Mouse (Mus musculus) kidney, adult 8-10 months (tissue): ENCODE data around the gene Idh1.
"Not testable (repeated sequence)": the region's sequence is repeated elsewhere in the genome, so short reads cannot be mapped to it uniquely, and the experiment has no call there.

Source experiments
- DNase-seq, 2 experiments: peaks; one replicate each; pipeline ENCODE4 v3.0.0; 2022

Idh1 gene

DNA sequence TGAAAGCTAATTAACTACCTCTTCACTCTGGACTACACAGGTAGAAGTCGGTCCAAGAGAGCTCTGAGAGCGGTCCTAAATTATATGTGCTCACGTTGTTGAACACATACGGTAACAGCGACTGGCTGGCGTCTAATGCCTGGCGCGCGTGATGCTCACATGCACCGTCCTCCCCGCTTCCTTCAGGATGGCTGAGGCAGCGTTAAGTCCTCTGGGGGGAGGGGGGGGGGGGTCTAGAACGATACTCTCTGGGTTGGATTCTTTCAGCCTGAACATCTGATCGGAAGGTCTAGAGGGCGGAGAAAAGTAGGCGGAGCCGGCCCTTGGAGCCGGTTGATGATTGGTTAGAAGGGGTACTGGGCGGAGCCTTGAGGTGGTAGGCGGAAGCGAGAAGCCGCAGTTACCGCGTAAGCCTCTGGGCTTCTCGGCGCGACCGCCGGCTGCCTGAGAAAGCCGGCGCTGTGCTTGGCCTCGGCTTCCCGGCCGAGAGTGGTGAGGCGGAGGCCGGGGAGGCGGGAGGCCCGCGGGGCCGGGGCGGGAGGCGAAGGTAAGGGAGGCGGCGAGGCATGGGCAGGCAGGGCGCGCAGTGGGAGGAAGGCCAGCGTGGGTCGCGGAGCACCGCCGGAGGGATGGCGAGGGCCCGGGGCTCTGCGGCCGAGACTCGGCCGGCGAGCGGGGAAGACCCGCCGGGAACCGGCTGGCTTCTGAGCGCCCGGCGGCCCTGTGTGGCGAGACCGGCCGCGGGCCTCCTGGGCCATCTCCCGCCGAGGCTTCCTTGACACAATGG, at the start of gene Idh1, which contains the start of gene Pikfyve:
Gene Idh1, minus strand, starts transcription at position 214 of the 787 bp plus-strand sequence.
Gene Pikfyve, plus strand, starts transcription at position 397 of the 787 bp plus-strand sequence.
- DNase-seq, result peak; percentile 98 to 99

DNA sequence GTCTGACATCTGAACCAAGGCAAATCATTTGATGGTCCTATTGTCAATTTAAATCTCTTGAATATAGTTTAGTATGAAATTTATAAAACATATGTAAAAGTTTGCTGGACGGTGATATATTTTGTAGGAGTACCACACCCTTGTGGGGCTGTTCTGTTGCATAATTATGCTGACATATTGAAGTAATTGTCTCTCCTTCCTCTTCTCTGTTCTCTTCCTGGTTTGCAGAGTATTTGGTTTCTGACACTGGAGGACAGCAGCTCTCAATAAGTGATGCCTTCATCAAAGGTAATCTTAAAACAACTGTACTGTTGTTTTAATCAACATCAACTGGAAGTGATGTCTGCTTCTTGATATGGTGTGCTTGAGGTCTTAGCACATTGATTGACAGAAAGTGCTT, 44.3 kb upstream of the Idh1 start:
- DNase-seq, result no peak

DNA sequence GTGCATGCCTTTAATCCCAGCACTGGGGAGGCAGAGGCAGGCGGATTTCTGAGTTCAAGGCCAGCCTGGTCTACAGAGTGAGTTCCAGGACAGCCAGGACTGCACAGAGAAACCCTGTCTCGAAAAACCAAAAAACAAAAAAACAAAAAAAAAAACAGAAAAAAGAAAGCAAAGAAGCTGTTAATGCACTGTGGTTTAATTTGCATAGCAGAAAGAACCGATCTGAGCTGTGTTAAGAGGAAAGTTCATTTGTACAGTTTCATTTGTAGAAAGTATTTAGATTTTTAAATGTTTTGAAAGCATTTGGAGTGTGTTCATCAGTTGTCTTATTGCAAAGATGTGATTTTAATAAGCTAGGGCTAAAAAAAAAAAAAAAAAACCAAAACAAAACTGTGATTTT, 43.5 kb upstream of the Idh1 start:
- DNase-seq, result not testable (repeated sequence)

DNA sequence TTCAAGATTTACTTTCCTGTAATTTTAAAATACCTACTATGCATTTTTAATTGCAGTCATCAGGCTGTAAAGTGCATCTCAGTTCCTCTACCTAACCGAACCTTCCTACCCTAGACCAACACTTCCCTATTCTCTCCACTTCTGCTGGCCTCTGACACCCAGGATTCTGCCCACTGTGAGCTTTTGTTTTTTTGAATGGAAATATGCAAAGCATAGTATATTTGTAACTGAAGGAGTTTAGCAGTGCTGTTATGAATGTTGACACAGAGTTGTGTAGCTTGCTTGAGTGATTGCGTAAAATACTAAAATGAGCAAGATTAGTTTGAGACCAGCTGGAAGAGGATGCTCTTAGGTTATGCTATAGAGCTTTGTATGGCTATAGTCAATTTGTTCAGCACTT, 41.4 kb upstream of the Idh1 start:
- no peak for DNase-seq

DNA sequence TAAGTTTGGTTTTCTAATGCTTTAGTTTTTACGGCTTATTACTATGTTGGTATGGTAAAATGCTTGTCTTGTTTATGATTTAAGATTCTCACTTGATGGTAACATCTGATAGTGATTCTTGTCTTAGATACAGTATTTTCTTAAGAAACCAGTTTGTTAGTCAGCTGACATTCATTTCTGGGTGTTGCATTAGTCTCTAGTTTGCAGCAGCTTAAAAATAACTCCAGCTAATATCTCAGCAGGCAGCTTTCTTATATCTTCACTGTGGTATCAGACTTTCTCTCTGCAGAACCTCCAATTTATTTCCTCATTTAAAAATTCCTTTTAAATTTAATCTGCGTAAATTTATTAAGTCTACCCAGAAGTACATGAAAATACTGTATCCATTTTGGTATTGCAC, 37.4 kb upstream of the Idh1 start:
- DNase-seq, result no peak

DNA sequence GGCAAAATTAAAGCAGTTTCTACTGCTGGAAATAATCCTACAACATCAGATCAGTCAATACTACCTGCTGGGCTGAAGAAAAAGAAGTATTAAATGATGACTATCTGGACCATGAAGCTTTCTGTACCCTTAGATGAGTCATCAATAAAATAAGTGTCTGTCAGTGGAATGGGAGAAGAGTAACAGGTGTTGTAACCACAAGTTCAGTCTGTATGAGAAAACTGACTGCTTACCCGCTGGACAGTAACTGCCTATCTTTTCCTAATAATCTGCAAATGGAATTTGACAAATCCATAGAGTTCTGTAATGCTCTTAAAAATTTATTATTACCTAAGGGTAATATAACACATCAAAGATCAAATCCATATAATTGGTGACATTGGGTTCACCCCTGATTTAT, 31.7 kb upstream of the Idh1 start:
- no peak for DNase-seq

DNA sequence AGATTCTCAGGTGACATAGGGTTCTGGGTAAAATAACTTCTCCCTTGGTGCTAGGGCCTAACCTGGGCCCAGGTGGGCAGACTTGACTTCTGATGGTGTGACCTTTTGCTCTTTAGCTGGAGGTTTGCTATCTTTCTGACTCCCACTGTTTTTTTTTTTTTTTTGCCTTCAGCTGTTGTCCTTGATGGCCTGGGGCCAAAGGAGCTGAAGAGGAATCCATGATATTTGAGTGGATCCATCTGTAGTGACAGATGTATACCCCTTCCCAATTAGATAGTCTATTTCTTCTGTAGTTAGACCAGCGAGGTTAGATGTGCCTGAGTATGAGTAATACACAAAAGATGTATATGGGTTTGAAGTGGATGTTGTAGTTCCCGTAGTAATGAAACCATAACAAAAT, 31.3 kb upstream of the Idh1 start:
- no peak for DNase-seq

DNA sequence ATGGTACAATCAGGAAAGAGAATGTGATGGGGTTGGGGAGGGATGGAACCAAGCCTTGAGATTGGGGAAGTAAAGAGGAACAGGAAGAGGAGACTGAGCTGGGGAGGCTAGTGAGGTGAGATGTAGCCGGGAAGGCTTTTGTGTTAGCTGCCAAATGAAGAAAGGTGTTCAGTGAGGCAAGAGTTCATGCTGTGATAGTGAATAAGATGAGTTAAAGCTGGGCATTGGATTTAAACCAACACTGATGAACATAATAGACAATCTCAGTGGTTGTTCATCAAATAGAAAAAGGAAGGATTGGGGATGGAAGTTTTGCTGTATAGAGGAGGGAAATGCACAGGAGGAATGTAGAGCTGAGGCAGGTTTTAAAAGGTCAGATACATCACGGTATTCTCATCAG, 26.9 kb upstream of the Idh1 start:
- no peak for DNase-seq

DNA sequence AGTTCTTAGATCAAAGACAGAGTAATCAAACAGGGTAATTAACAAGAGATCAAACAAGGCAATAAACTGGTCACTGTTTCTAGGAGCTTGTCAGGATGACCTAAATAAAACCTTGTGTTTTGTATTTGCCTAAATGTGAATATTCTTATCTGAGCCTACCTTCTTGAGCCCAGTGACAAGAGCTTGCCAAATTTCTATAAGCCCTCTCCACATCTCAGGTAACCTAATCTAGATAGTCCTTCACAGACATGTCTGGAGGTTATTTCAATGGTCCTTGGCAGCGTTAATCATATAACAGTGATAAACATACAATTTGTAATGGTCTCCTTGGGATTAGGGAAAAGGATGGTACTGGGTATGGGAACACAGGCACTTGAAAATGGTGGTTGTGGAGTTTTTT, 18.0 kb upstream of the Idh1 start:
- no peak for DNase-seq

DNA sequence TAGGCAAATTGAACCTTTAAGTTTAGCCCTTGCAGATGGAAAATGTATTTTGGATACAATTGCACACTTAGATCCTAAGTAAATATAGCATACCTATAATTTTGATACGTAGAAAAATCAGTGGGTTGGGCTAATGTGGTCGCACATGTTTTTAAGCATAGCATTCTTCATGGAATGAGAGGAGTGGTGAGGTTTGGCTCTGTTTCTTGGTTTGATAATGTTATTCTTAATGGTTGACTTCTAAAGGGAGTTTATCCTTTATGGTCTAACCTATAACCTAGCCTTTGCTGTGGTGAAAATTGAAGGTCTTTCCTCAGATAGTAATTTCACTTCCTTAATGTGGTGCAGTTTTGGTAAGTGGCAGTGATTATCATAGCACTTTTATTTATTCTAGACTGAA, 12.6 kb upstream of the Idh1 start:
- no peak for DNase-seq

DNA sequence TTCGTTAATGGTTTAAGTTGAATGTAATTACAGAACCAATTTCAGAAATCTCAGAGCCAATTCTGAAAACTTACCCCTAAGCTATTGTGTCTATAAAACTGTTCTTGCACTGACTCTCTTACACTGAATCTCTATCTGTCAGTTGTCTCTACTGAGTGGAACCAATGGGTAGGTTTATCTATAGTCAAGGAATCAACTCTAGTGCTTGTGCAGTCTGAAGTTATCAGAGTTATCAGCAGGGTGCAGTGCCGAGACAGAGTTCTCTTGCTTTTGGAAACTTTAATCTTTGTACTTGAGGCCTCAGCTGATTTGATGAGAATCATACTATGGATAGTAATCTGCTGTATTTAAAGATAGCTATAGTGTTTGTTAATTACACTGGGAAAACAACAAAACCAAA, 12.1 kb upstream of the Idh1 start:
- no peak for DNase-seq

DNA sequence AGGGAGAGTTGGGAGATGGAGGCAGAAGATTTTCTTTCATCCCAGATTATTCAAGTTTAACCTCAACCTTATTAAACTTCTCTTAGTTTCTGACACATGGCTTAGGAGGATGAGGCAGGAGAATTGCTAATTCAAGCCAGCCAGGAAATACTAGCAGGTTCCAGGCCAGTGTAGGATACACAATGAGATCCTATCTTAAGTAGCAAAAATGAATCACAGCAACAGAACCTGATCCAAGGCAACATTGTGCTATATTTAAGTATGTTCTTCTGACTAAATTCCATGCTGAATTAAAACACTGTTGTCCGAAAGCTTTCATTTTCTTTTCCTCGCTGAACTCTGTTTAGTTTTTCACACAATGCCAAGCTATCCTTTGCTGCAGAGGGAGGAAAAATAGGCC, 6.9 kb upstream of the Idh1 start:
- DNase-seq, result no peak

DNA sequence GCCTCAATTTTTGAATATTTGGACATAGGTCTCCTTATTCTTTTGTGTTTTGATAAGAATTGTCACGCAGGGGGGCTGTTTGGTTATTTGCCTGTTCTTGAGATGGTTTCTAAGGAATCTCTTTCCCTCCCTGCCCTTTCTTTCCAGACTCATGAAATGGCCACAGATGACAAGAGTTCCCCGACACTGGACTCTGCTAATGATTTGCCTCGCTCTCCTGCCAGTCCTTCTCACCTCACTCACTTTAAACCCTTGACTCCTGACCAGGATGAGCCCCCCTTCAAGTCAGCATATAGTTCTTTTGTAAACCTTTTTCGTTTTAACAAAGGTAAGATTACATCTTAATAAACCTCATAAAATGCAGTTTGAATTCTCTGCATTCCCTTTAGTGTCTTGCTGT, 3.9 kb upstream of the Idh1 start:
- DNase-seq, result no peak

DNA sequence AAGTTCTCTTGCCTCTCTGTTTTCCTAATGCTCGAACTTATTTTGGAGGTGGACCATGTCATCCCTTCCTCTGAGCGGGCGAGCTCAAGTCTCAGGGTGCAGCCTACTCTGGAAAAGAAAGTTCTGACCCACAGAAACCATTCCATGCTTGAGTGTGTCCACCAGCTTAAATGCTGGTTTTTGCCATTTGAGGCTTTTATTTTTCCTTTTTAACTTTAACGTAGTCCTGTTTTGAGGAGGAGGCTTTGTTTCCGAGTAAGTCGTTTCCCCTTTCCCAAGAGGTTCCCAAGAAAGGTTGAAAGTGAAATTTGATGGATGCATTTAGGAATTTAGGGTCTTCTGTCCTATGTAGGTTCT, 752 bp upstream of the Idh1 start:
- no peak for DNase-seq

DNA sequence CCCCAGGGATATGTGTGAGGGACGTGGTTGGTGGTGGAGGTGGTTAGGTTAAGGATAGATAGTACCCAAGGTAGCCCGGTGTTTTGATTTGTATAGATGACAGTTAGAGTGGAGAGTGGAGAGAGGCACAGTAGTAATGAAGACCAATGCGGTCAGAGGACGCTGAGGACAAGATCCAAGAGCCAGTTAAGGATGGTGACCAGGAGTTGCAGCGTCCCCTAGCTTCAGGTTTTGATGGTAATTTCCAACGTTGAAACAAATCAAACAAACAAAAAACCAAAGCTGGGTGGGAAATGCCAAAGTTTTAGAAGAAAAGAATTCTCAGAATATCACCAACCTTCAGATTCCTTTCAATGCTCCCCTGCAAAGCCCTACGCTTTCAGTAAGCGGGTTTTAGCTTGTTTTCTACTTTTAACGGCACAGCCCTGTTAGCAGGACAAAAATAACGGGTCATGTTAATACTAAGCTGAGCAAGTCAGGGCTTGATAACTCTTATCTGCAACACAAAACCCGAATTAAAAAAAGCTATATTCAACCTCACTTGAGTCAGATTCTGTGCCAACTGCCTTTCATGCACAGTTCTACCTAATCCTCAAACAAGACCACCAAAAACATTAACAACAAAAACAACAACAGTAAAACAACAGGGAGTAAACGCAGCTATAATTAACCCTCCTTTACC, 635 bp downstream of the Idh1 start:
- DNase-seq, result no peak

DNA sequence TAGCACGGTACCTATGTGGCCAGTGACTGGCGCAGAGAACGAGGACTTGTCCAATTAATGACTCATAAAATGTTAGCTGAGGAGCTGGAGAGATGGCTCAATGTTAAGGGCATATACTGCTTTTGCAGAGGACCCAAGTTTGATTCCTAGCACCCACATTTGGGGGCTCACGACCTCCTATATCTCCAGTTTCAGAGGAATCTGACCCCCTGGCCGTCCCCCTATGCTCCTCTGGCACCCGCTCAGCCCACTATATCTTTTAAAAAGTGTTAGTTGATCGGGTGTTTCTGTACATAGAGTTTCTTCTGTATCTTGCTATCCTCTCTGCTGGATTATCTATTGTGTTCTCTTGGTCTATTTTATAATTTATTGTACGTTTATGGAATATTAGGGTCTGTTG, 1.3 kb downstream of the Idh1 start:
- no peak for DNase-seq

DNA sequence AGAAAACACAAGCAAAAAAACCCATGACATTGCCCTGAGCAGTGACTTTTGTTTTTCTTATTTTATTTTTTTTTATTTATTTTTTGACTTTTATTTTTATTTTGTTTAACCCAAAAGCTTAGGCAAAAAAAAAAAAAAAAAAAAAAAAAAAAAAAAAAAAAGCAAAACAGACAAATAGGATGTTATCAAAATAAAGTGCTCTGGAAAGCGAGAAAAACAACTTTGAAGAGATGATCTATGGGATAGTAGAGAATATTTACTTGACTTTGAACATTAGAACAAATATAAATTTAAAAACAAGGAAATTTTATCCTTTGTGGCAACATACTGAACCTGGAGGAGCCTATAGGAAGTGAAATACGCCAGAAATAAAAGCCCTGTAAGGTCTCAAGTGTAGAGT, 2.3 kb downstream of the Idh1 start:
- DNase-seq, result no peak

DNA sequence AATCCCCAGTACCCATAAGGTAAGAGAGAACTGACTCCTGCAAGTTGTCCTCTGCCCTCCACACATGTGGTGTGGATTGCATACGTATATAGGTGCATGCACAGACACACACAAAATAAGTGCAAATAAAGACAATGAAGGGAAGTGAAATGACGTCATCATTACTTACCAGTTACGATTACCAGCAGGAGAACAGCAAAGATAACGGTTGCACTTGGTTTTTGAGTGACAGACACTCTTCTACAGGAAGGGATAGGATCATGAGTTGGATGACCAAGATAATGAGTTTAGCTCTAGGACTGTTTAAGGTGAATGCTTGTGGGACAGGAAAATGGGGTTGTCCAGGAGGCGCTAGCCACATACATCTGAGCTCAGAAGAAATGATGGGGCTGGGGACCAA, 4.8 kb downstream of the Idh1 start:
- DNase-seq, result no peak

DNA sequence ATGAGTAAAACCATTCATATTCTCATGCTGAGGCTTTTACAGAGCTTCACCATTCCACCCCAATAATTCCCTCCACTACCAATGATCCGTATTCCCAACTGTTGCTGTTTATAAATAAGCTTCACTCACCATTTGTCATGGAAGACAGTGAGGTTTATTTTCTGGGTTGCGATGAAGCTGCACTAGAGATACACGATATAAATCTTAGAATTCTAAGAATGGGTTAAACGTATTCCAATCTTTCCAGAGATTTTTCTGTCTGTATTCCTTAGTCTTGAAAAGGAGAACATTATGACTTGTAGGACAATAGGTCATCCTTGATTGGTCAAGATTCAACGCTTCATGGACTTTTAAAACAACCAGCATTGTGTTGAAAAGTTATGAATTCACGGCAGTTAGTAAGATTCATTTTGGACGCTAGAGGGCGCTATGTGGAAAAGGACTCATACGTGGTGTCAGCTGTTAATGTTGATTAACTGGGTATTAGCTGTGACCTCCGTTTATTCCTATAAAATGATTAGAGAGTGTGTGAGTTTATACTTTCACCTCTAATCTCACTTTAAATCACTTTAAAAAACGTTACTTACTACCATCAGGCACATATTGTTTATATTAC, 6.6 kb downstream of the Idh1 start:
- peak; percentile 61 to 71 for DNase-seq

DNA sequence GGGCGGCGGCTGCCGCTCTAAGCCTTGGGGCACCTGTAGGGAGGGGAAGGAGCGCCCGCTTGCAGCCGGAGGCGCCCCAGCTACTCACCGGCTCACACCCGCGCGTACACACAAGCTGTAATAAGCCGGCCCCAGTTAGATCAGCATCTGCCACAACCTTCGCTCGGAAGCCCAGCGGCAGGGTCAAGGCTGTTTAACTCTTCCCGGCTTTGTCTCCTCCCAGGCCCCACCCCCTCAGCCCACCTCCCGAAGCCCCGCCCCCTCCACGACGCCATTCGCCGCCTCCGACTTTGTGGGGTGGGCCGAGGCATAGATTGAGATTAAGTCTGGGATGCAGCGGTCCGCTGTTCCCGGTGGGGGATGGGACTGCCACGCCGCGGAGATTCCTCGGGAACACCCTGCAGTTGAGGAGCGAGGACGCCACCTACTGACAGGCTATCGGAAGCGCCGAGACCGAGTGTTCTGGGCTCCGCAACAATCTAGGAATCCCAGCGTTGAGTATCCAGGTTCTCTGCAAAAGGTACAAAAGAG, 7.3 kb downstream of the Idh1 start:
- peak; percentile 98 to 99 for DNase-seq

DNA sequence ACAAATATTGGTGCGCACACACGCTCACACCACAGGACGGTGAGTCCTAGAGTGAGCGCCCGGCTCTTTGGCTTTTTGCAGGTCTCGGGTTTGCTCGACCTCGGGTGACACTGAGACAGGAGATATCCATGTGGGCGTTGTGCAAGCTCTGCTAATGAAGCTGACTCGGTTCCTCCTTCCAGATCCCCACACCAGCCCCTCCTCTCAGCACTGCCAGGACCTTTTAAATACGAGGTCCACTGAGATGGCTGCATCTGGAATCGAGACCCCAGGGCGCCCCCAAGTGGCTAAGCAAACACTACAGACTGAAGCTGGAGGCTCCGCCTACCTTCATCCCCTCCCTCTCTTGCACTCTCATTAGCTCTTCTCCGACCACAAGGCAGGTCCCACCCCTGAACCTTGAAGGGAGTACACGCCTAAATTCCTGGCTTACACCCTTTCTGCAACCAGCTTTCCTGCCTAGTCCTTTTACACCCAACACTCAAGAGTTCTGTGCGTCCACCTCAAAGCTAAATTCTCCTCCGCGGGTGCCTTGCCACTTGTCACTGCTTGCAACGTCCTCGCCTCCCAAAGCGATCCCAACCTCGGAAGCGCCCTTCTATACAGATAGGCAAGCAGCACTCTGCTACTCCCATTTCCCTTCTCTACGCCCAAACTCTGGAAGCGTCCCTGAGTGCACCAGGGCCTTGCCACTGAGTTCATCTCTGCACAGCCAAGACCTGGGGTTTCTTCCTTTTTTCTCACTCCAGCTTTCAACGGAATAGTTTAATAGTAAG, 8.0 kb downstream of the Idh1 start:
- peak; percentile 97 to 98 for DNase-seq

DNA sequence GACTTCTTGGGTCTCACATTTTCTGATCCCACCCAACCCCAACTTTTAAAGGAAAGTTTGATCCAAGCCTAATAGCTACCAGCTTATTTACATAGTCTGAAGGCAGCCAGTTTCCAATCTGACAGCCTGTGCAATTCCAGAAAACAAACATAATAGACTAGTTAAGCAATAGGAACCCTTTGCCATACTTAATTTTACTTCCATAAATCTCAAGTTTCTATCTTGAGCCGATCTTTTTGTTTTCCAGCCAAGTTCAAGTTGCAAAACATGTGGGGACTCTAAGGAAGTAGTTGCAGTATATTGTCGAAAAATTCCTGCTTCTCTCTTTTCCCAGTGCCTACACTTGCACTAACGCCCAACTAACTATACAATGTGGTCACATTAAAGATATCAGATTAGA, 8.8 kb downstream of the Idh1 start:
- DNase-seq, result no peak

DNA sequence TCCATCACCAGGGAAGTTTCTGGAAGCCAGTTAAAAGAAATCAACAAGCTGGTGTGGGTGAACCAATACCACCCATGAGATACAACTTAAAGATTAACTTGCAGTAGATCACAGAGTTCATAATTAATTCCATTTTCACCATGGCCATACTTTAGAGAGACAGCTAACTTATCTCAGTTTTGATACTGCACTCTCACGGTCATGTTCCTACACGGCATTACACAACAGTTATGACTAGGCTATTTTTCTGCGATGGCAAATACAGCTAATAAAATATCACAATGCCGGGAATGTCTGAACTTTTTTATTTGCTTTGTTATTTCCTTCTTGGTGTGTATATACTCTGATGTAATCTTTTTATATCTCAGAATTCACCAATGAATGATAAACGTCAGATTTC, 9.4 kb downstream of the Idh1 start:
- no peak for DNase-seq
